Mouse (Mus musculus): ENCODE results near the gene 2310039H08Rik. TPM values are rescaled to one million over a fixed set of nuclear protein-coding genes. Genes with fewer than 3 reads are reported as not detected.
A peak's percentile ranks its signal among the peaks of the same experiment; 100 is the strongest.
"Not testable (repeated sequence)": the region's sequence is repeated elsewhere in the genome, so short reads cannot be mapped to it uniquely, and the experiment has no call there.

Gene 2310039H08Rik
- polyA plus RNA-seq, 1 experiment from 2014 or later = 54.7 TPM

- 93% methylated on average over 9 of the region's 9 CpGs for WGBS
- no peak for DNase-seq (ENCODE audit: extremely low spot score, low spot score)
- Histone ChIP-seq H3K27me3 (ENCODE audit: poor library complexity, severe bottlenecking) (no peaks in the 10 kb centered on the region), H3K9me3 (no peaks in the 10 kb centered on the region), H3K4me1 (no peaks in the 10 kb centered on the region), H3K4me3 (no peak overlapping the region), H3K27ac (no peak overlapping the region), H3K36me3 (replicated peaks) (peaks cover 85% of the 10 kb centered on the region)
Measured at GRCm38 (mm10) chr17:46742986-46743385, 29.4 kb upstream of the 2310039H08Rik start.

GRCm38 (mm10) chr17:46745506-46745905 is 26.9 kb upstream of the 2310039H08Rik start:
- H3K36me3 ChIP-seq (replicated peaks) = peaks cover 88% of the 10 kb centered on the region
- 75% methylated on average over 2 of the region's 2 CpGs for WGBS
- no peak for DNase-seq (ENCODE audit: extremely low spot score, low spot score)

GRCm38 (mm10) chr17:46747234-46747633 is 25.2 kb upstream of the 2310039H08Rik start:
- Histone ChIP-seq H3K9me3 (no peaks in the 10 kb centered on the region), H3K27ac (no peak overlapping the region), H3K4me3 (no peak overlapping the region), H3K36me3 (replicated peaks) (peaks cover 73% of the 10 kb centered on the region), H3K27me3 (ENCODE audit: poor library complexity, severe bottlenecking) (no peaks in the 10 kb centered on the region), H3K4me1 (peaks cover 17% of the 10 kb centered on the region)
- 88% methylated on average over 8 of the region's 8 CpGs for WGBS
- no peak for DNase-seq (ENCODE audit: extremely low spot score, low spot score)

More at GRCm38 (mm10) chr17:46745506-46745905, 26.9 kb upstream of the 2310039H08Rik start:
- no peaks in the 10 kb centered on the region for H3K27me3 ChIP-seq (ENCODE audit: poor library complexity, severe bottlenecking)
- peaks cover 3% of the 10 kb centered on the region for H3K4me1 ChIP-seq
- no peaks in the 10 kb centered on the region for H3K9me3 ChIP-seq
- no peak overlapping the region for H3K4me3 ChIP-seq
- no peak overlapping the region for H3K27ac ChIP-seq

GRCm38 (mm10) chr17:46747806-46748205 is 24.6 kb upstream of the 2310039H08Rik start:
- Histone ChIP-seq H3K27me3 (ENCODE audit: poor library complexity, severe bottlenecking) (no peaks in the 10 kb centered on the region), H3K36me3 (replicated peaks) (peaks cover 68% of the 10 kb centered on the region), H3K27ac (no peak overlapping the region)

GRCm38 (mm10) chr17:46749282-46749681 is 23.2 kb upstream of the 2310039H08Rik start:
- no peak overlapping the region for H3K27ac ChIP-seq
- DNase-seq (ENCODE audit: extremely low spot score, low spot score) = no peak
- no peak overlapping the region for H3K4me3 ChIP-seq
- peaks cover 53% of the 10 kb centered on the region for H3K36me3 ChIP-seq (replicated peaks)
- WGBS = 91% methylated on average over 5 of the region's 5 CpGs
- H3K27me3 ChIP-seq (ENCODE audit: poor library complexity, severe bottlenecking) = no peaks in the 10 kb centered on the region
- H3K9me3 ChIP-seq = no peaks in the 10 kb centered on the region
- peaks cover 22% of the 10 kb centered on the region for H3K4me1 ChIP-seq

More at GRCm38 (mm10) chr17:46747806-46748205, 24.6 kb upstream of the 2310039H08Rik start:
- 93% methylated on average over 2 of the region's 2 CpGs for WGBS
- H3K4me3 ChIP-seq = no peak overlapping the region
- H3K4me1 ChIP-seq = peaks cover 22% of the 10 kb centered on the region
- DNase-seq (ENCODE audit: extremely low spot score, low spot score) = no peak
- H3K9me3 ChIP-seq = no peaks in the 10 kb centered on the region

GRCm38 (mm10) chr17:46750580-46750979 is 21.9 kb upstream of the 2310039H08Rik start:
- no peak for DNase-seq (ENCODE audit: extremely low spot score, low spot score)
- peak overlapping the region; percentile 90; the same call in 1 of the 2 replicates for H3K27ac ChIP-seq
- peaks cover 40% of the 10 kb centered on the region for H3K36me3 ChIP-seq (replicated peaks)
- no peaks in the 10 kb centered on the region for H3K27me3 ChIP-seq (ENCODE audit: poor library complexity, severe bottlenecking)
- peak overlapping the region; percentile 67 for H3K4me3 ChIP-seq
- H3K9me3 ChIP-seq = peaks cover 3% of the 10 kb centered on the region; the same call in 1 of the 2 replicates
- WGBS = 94% methylated on average over 4 of the region's 4 CpGs
- H3K4me1 ChIP-seq = peaks cover 22% of the 10 kb centered on the region

GRCm38 (mm10) chr17:46751056-46751793 is 21.2 kb upstream of the 2310039H08Rik start:
- Histone ChIP-seq H3K4me1 (peaks cover 24% of the 10 kb centered on the region), H3K27me3 (ENCODE audit: poor library complexity, severe bottlenecking) (no peaks in the 10 kb centered on the region), H3K27ac (peak overlapping the region; percentile 90), H3K4me3 (peak overlapping the region; percentile 67), H3K9me3 (peaks cover 3% of the 10 kb centered on the region; the same call in 1 of the 2 replicates), H3K36me3 (replicated peaks) (peaks cover 33% of the 10 kb centered on the region)
- DNase-seq (ENCODE audit: extremely low spot score, low spot score) = no peak
- WGBS = 37% methylated on average over 16 of the region's 16 CpGs

GRCm38 (mm10) chr17:46751794-46752556 is 20.5 kb upstream of the 2310039H08Rik start, which contains the start of gene Cnpy3:
Gene Cnpy3, minus strand, starts transcription at chr17:46752214.
- H3K4me3 ChIP-seq = peak within 1 kb of the TSS; percentile 67
- WGBS = under 1% methylated on average over 58 of the region's 58 CpGs
- H3K27me3 ChIP-seq (ENCODE audit: poor library complexity, severe bottlenecking) = no peaks in the 10 kb centered on the region

GRCm38 (mm10) chr17:46758753-46759152 is 13.7 kb upstream of the 2310039H08Rik start:
- Histone ChIP-seq H3K4me3 (no peak overlapping the region), H3K4me1 (peaks cover 11% of the 10 kb centered on the region), H3K9me3 (peaks cover 3% of the 10 kb centered on the region; the same call in 1 of the 2 replicates), H3K36me3 (replicated peaks) (no peaks in the 10 kb centered on the region), H3K27me3 (ENCODE audit: poor library complexity, severe bottlenecking) (no peaks in the 10 kb centered on the region), H3K27ac (no peak overlapping the region)
- no peak for DNase-seq (ENCODE audit: extremely low spot score, low spot score)
- 86% methylated on average over 12 of the region's 12 CpGs for WGBS

More at GRCm38 (mm10) chr17:46751794-46752556, 20.5 kb upstream of the 2310039H08Rik start, which contains the start of gene Cnpy3:
- peaks cover 26% of the 10 kb centered on the region for H3K36me3 ChIP-seq (replicated peaks)
- peaks cover 32% of the 10 kb centered on the region for H3K4me1 ChIP-seq
- peak; percentile 99 for DNase-seq (ENCODE audit: extremely low spot score, low spot score)
- peak within 1 kb of the TSS; percentile 90 for H3K27ac ChIP-seq
- peaks cover 3% of the 10 kb centered on the region; the same call in 1 of the 2 replicates for H3K9me3 ChIP-seq

GRCm38 (mm10) chr17:46763544-46763943 is 8.9 kb upstream of the 2310039H08Rik start, which contains the start of gene Ptcra:
Gene Ptcra, minus strand, starts transcription at chr17:46763712.
- H3K4me1 ChIP-seq = peaks cover 6% of the 10 kb centered on the region; the same call in 1 of the 2 replicates
- no peak within 1 kb of the TSS for H3K27ac ChIP-seq
- DNase-seq (ENCODE audit: extremely low spot score, low spot score) = no peak
- H3K27me3 ChIP-seq (ENCODE audit: poor library complexity, severe bottlenecking) = no peaks in the 10 kb centered on the region
- H3K9me3 ChIP-seq = no peaks in the 10 kb centered on the region
- no peaks in the 10 kb centered on the region for H3K36me3 ChIP-seq (replicated peaks)
- 81% methylated on average over 2 of the region's 2 CpGs for WGBS
- H3K4me3 ChIP-seq = no peak within 1 kb of the TSS

GRCm38 (mm10) chr17:46764916-46765315 is 7.5 kb upstream of the 2310039H08Rik start:
- not testable (repeated sequence) for H3K27me3 ChIP-seq (ENCODE audit: poor library complexity, severe bottlenecking); H3K4me3 ChIP-seq; H3K36me3 ChIP-seq (replicated peaks); H3K4me1 ChIP-seq; DNase-seq (ENCODE audit: extremely low spot score, low spot score); H3K27ac ChIP-seq; H3K9me3 ChIP-seq
- 71% methylated on average over 9 of the region's 9 CpGs for WGBS

GRCm38 (mm10) chr17:46767868-46768267 is 4.6 kb upstream of the 2310039H08Rik start:
- H3K36me3 ChIP-seq (replicated peaks) = no peaks in the 10 kb centered on the region
- peaks cover 15% of the 10 kb centered on the region for H3K4me1 ChIP-seq
- no peaks in the 10 kb centered on the region for H3K27me3 ChIP-seq (ENCODE audit: poor library complexity, severe bottlenecking)
- H3K9me3 ChIP-seq = no peaks in the 10 kb centered on the region
- 69% methylated on average over 8 of the region's 8 CpGs for WGBS
- H3K4me3 ChIP-seq = no peak overlapping the region
- H3K27ac ChIP-seq = peak overlapping the region; percentile 48
- DNase-seq (ENCODE audit: extremely low spot score, low spot score) = no peak
